Mouse (Mus musculus) frontal cortex, adult (tissue): ENCODE data around the gene Ccdc170.
"Not testable (repeated sequence)": the region's sequence is repeated elsewhere in the genome, so short reads cannot be mapped to it uniquely, and the experiment has no call there.

Experiments
- ATAC-seq: cut with Nextera tagmentation; 2 replicates; pipeline ENCODE4 v1.9.2; 2017; ENCODE audit warnings: mild to moderate bottlenecking, moderate library complexity, mixed read lengths; ENCODE audit not compliant: low TSS enrichment

The Ccdc170 gene

DNA sequence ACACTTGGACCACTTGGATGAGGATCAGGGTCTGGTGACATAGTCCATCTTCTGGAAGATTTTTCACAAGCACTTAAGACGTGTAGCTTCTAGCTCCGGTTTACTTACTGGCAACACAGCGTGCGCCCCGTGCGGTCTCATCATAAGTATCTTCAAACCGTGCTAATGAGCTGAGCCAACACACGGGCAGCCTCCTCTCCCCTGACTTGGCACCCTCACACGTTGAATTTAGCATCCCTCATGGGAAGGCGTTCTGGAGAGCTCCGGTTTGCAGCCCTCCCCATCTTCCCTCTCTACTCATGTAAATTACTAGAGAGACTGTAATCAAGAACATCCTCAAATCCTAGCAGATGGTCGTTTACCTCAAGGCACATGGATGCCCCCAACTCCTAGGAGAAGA lies 116.6 kb downstream of the Ccdc170 start:
- ATAC-seq, result peak; percentile 85

DNA sequence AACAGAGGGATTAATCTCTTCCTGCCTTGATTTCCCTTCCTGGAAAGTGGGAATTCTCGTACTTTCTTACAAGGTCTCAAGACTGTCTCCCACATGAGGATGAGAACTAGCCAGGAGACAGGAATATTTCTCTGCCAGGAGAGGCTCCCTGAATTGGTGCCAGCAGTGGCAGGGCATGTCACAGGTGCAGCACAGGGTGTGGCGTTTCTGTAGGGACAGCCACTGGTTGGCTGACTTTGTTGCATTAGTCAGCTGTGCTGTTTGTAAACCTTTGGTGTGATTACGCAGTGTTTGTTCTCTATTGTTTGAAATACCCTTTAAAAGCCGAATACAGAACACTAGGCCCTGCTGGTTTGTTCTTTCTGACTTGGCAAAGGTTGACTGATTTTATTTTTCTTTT lies 117.3 kb downstream of the Ccdc170 start:
- no peak for ATAC-seq

DNA sequence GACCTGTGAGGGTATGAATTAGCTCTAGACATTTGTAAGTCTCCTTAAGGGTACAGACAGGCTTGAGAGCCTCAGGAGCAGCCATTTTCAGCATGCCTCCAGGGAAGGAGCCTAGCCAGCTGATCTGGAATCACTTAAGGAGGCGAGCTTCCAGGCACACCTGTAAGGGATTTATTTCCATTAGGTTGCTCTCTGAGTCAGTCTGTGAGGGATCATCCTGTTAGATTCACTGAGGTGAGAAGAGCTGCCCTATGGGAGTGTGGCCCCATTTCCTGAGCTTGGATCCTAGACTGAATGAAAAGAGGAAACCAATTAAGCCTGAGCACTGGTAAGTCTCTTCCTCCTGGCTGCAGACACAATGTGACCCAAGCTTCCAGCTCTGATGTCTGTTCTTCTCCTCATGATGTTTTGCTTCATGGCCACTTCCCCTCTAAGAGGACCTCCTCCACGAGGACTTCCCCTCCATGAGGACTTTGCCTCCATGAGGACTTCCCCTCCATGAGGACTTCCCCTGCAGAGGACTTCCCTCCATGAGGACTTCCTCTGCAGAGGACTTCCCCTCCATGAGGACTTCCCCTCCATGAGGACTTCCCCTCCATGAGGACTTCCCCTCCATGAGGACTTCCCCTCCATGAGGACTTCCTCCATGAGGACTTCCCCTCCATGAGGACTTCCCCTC lies 118.6 kb downstream of the Ccdc170 start:
- no peak for ATAC-seq

DNA sequence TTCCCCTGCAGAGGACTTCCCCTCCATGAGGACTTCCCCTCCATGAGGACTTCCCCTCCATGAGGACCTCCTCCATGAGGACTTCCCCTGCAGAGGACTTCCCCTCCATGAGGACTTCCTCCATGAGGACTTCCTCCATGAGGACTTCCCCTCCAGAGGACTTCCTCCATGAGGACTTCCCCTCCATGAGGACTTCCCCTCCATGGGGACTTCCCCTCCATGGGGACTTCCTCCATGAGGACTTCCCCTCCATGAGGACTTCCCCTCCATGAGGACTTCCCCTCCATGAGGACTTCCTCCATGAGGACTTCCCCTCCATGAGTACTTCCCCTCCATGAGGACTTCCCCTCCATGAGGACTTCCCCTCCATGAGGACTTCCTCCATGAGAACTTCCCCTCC lies 119.3 kb downstream of the Ccdc170 start:
- not testable (repeated sequence) for ATAC-seq

DNA sequence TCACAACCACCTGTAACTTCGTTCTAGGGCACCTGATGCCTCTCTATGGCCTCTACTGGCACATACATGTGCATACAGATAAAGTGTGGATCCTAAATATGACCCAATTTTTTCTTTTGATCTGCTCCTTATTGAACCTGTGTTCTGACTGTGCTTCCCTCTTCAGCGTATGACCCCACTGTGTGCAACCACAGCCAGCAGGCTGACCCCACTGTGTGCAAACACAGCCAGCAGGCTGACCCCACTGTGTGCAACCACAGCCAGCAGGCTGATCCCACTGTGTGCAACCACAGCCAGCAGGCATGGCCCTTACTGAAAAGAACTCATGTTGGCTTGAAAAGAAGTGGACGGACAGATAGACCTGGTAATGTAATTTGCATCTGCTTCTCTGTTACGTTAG lies 120.2 kb downstream of the Ccdc170 start:
- ATAC-seq, result no peak

DNA sequence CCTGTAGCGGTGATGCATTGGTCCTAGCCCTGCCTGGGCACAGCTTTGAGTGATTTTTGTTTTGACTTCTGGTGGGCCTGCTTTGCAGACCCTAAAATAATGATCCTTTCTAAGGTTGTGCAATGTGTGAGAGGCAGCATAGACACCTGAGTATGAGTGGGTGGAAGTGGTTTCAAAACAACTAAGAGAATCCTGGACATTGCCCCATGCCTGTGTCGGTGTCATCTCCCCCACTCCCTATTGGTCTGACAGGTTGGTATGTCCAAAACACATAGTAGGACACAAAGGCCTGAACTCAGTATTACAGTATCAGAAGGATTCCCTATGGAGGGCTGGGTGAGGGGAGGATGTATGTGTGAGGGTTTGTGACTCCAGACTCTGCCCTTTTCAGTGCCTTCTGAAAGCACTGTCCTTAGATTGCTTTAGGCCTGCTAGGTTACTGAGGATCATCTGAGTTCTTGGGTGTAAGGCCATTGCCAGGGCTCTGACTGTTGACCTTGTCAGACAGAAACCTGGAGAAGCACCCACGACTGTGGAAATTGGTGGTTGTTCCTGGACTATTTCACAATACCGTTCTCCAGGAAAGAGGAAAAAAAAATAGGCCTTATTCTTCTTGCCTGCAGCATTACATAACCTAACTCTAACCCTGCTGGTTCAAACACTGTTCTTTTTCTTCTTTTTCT lies 122.4 kb downstream of the Ccdc170 start:
- no peak for ATAC-seq

DNA sequence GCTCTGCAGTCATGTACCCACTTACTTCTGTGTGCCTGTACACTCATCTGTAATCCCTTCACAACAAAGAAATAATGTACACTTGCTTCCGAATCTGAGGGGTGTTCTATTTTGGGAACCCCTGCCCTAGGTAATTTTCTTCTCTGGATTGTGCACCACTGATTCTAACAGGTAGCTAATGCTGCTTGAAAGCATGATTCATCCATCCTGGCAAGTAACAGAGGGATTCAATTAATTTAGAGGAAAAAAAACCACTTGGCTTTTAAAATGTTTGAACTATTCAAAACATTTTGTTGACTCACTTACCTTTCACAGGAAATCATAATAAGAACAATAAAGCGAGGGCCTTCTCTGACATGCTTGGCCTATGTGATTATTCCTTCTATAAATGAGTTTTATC lies 127.9 kb downstream of the Ccdc170 start:
- ATAC-seq, result no peak

DNA sequence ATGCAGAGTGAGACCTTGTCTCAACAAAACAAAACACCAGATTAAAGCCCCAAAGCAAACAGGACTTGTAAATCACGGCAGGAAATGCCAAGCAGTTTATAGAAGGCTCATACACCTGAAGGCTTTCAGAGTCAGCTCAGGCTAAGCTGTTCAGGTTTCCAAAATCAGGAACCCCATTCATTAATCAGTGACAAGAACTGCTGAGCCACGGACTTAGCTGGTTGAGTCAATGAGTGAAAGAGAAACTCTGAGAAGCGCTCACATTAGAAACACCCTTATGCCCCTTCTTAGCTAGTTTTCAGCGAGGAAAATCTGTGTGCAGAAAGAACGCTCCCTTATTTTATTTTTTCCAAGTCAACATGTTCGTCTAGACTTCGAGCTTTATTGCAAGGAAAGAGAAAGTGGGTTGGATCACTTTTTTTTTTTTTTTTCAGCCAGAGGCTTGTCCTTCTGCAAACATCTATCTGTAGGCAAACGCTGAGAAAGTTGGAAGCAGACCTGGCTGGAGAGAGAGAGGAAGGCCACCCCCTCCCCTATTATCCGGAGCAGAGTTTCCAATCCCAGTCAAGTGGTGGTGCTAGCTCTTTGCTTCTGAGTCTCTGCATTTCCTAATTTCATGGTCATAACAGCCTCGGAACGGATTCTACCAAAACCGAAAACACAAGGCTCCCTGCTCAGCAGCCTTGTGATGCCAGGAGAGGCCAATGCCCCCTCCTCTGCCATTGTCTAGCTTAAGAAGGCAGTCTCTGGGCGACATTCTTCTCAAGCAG lies 129.3 kb downstream of the Ccdc170 start, which contains the start of gene Esr1:
TSS of gene Esr1 (plus strand) at position 208 of the 770 bp plus-strand sequence.
- peak; percentile 93 for ATAC-seq
